Mouse (Mus musculus): ENCODE measurements around the gene Cd276.

DNA sequence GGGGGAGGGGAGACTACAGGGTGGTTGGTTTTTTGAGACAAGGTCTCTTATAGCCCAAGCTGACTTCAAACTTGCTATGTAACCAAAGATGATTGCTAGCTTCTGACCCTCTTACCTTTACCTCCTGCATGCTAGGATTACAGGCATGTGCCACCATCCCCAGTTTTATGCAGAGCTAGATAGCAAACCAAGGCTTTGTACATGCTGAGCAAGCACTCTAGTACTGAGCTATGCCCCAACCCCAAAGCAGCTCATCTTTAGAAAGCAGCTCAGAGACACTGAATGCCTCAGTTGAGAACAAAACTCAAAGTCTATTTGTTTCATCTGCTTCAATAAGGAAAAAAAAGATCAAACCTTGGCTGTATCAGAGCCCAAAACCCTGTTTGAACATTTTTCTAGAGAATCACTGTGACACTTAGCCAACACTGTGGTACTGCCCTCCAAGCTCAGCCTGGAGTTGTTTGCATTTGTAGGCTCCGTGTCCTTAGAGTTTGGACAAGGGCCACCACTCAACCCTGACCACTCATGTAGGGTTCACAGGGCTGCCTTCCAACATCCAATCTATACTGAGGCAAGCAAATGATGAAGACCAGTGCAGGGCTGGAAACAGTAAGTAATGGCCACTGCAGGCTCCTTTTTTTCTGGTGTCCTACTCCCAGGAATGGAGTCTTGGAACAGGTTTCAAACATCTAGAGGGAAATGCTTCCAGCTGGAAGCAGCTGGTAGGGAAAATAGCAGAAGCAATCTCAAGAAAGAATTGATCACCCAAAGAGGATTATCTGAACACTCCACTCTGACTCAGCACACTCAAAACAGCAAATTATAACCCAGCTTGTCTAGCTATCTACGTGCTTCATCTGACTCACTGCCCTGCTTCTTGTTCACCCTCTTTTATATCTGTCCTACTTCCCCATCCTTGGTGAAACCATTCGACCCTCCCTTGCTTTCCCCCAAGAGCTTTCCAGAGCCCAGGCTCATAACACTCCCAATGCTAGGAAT is 2.5 kb upstream of the Cd276 start:
- no peak for TF ChIP-seq EP300 (optimal IDR thresholded peaks at IDR 0.05)
- TF ChIP-seq CTCF (IDR thresholded peaks at IDR 0.05; ENCODE audit: low read depth), result no peak

Measured in stomach, postnatal 0 days (tissue).